Mouse (Mus musculus) limb, embryonic 14.5 days (tissue): Measurements from ENCODE around the gene Olfr1284. TPM values are rescaled to one million over a fixed set of nuclear protein-coding genes. Genes with fewer than 3 reads are reported as not detected.

Source experiments
- ATAC-seq: fragments of 200-750 bp; cut with Nextera tagmentation; 2 replicates; pipeline ENCODE4 v1.8.0; 2017; ENCODE audit warnings: low read depth, moderate number of reproducible peaks, moderate TSS enrichment; ENCODE audit not compliant: low FRiP score
- DNase-seq: peaks from one replicate; pipeline ENCODE4 v3.0.0-alpha.2; 2015; ENCODE audit warnings: low spot score
- H3K27ac ChIP-seq: fragments of 300-500 bp; sonication (generic); replicated peaks from 2 replicates; pipeline ENCODE4 v1.5.1; 2014; ENCODE audit warnings: low read depth, mild to moderate bottlenecking, low read length, moderate library complexity, mixed read lengths
- H3K27me3 ChIP-seq: fragments of 300-500 bp; sonication (generic); 2 replicates; pipeline ENCODE4 v1.6.1; 2014; ENCODE audit warnings: low read length, mixed read lengths; ENCODE audit not compliant: control insufficient read depth, insufficient read depth
- H3K36me3 ChIP-seq: fragments of 300-500 bp; sonication (generic); 2 replicates; pipeline ENCODE4 v1.6.1; 2014; ENCODE audit warnings: mild to moderate bottlenecking, low read length, moderate library complexity, mixed read lengths; ENCODE audit not compliant: control insufficient read depth, insufficient read depth
- H3K4me1 ChIP-seq: fragments of 300-500 bp; sonication (generic); 2 replicates; pipeline ENCODE4 v1.6.1; 2014; ENCODE audit warnings: antibody characterized with exemption, low read length, mixed read lengths; ENCODE audit not compliant: control insufficient read depth, insufficient read depth
- H3K4me2 ChIP-seq: fragments of 300-500 bp; sonication (generic); replicated peaks from 2 replicates; pipeline ENCODE4 v1.6.1; 2014; ENCODE audit warnings: low read depth, mild to moderate bottlenecking, low read length, moderate library complexity; ENCODE audit not compliant: severe bottlenecking
- H3K4me3 ChIP-seq: fragments of 300-500 bp; sonication (generic); replicated peaks from 2 replicates; pipeline ENCODE4 v1.5.1; 2014; ENCODE audit warnings: low read length
- H3K9ac ChIP-seq: fragments of 300-500 bp; sonication (generic); 2 replicates; pipeline ENCODE4 v1.6.1; 2014; ENCODE audit warnings: mild to moderate bottlenecking, low read depth, low read length, moderate library complexity; ENCODE audit not compliant: severe bottlenecking
- H3K9me3 ChIP-seq: fragments of 300-500 bp; sonication (generic); 2 replicates; pipeline ENCODE4 v1.6.1; 2016; ENCODE audit warnings: low read length; ENCODE audit not compliant: control insufficient read depth
- POLR2A ChIP-seq: fragments of 200-500 bp; IDR thresholded peaks from 2 replicates; pipeline ENCODE4 v1.8.0; 2012; ENCODE audit warnings: inconsistent platforms, mild to moderate bottlenecking, moderate library complexity, borderline replicate concordance; ENCODE audit not compliant: insufficient read depth, insufficient read length; ENCODE audit errors: extremely low read depth
- WGBS: fragments of 180-500 bp; shearing (Covaris S2); extraction: QIAGEN DNeasy Blood & Tissue Kit; methylation state at CpG from one replicate; pipeline ENCODE4 v1.1.7; 2014; 5-methylcytosine and 5-hydroxymethylcytosine counted together
- polyA plus RNA-seq, 2 experiments: library from polyadenylated mRNA; depleted of rRNA in 1 of 2; stranded (reverse) in 1 of 2; unstranded in 1 of 2; fragments of >200 nt; fragmentation: Nextera tagmentation in 1 of 2; extraction: Ambion mirVana in 1 of 2; gene quantifications; 2 replicates each; pipeline versions ENCODE4 v1.2.1 to v1.2.3; 2012 to 2014

The Olfr1284 gene
- polyA plus RNA-seq, 2 experiments = not detected

GRCm38 (mm10) chr2:111422931-111423330 lies 47.6 kb downstream of the Olfr1284 start, which contains the start of gene Olfr1286:
Gene Olfr1286, minus strand, starts transcription at chr2:111423115.
- DNase-seq (no peak), ATAC-seq (no peak)
- 66% methylated on average over 1 of the region's 1 CpGs for WGBS
- Histone ChIP-seq H3K27me3 (no peaks in the 10 kb centered on the region), H3K4me2 (no peak within 1 kb of the TSS), H3K9ac (no peak within 1 kb of the TSS), H3K9me3 (no peaks in the 10 kb centered on the region), H3K36me3 (no peaks in the 10 kb centered on the region), H3K4me3 (no peak within 1 kb of the TSS), H3K4me1 (no peaks in the 10 kb centered on the region), H3K27ac (no peak within 1 kb of the TSS)
- TF ChIP-seq POLR2A = no peak

Other genes starting within 250 kb of the Olfr1284 start
- gene Gm15130, start 222.6 kb upstream of the Olfr1284 start, polyA plus RNA-seq (2012; rRNA removed) = not detected in 2 replicates
- gene Gm15130, start 222.6 kb upstream of the Olfr1284 start, polyA plus RNA-seq (2014; fragmentation: Nextera tagmentation; extraction: Ambion mirVana) = not detected in 2 replicates
- gene 4930430A15Rik, start 145.9 kb upstream of the Olfr1284 start, polyA plus RNA-seq (2012; rRNA removed) = not detected in 2 replicates
- gene 4930430A15Rik, start 145.9 kb upstream of the Olfr1284 start, polyA plus RNA-seq (2014; fragmentation: Nextera tagmentation; extraction: Ambion mirVana) = not detected in 2 replicates
- gene Olfr1275, start 140.2 kb upstream of the Olfr1284 start, polyA plus RNA-seq (2012; rRNA removed) = not detected in 2 replicates
- gene Olfr1275, start 140.2 kb upstream of the Olfr1284 start, polyA plus RNA-seq (2014; fragmentation: Nextera tagmentation; extraction: Ambion mirVana) = not detected in 2 replicates
- gene Olfr1276, start 121.0 kb upstream of the Olfr1284 start, polyA plus RNA-seq (2012; rRNA removed) = not detected in 2 replicates
- not detected in 2 replicates for gene Olfr1276, start 121.0 kb upstream of the Olfr1284 start, polyA plus RNA-seq (2014; fragmentation: Nextera tagmentation; extraction: Ambion mirVana)
- gene Olfr1277, start 101.4 kb upstream of the Olfr1284 start, polyA plus RNA-seq (2012; rRNA removed) = not detected in 2 replicates
- gene Olfr1277, start 101.4 kb upstream of the Olfr1284 start, polyA plus RNA-seq (2014; fragmentation: Nextera tagmentation; extraction: Ambion mirVana) = not detected in 2 replicates
- gene Olfr1278, start 85.4 kb upstream of the Olfr1284 start, polyA plus RNA-seq (2012; rRNA removed) = not detected in 2 replicates
- not detected in 2 replicates for gene Olfr1278, start 85.4 kb upstream of the Olfr1284 start, polyA plus RNA-seq (2014; fragmentation: Nextera tagmentation; extraction: Ambion mirVana)
- gene Olfr1279, start 74.9 kb upstream of the Olfr1284 start, polyA plus RNA-seq (2012; rRNA removed) = not detected in 2 replicates
- not detected in 2 replicates for gene Olfr1279, start 74.9 kb upstream of the Olfr1284 start, polyA plus RNA-seq (2014; fragmentation: Nextera tagmentation; extraction: Ambion mirVana)
- not detected in 2 replicates for gene Olfr1280, start 61.5 kb upstream of the Olfr1284 start, polyA plus RNA-seq (2012; rRNA removed)
- gene Olfr1280, start 61.5 kb upstream of the Olfr1284 start, polyA plus RNA-seq (2014; fragmentation: Nextera tagmentation; extraction: Ambion mirVana) = not detected in 2 replicates
- gene Olfr1281, start 49.0 kb upstream of the Olfr1284 start, polyA plus RNA-seq (2012; rRNA removed) = not detected in 2 replicates
- gene Olfr1281, start 49.0 kb upstream of the Olfr1284 start, polyA plus RNA-seq (2014; fragmentation: Nextera tagmentation; extraction: Ambion mirVana) = not detected in 2 replicates
- not detected in 2 replicates for gene Olfr1282, start 39.4 kb upstream of the Olfr1284 start, polyA plus RNA-seq (2012; rRNA removed)
- gene Olfr1282, start 39.4 kb upstream of the Olfr1284 start, polyA plus RNA-seq (2014; fragmentation: Nextera tagmentation; extraction: Ambion mirVana) = not detected in 2 replicates
- gene Olfr1283, start 8.7 kb upstream of the Olfr1284 start, polyA plus RNA-seq (2012; rRNA removed) = not detected in 2 replicates
- not detected in 2 replicates for gene Olfr1283, start 8.7 kb upstream of the Olfr1284 start, polyA plus RNA-seq (2014; fragmentation: Nextera tagmentation; extraction: Ambion mirVana)
- not detected in 2 replicates for gene Olfr1286, start 47.6 kb downstream of the Olfr1284 start, polyA plus RNA-seq (2012; rRNA removed)
- gene Olfr1286, start 47.6 kb downstream of the Olfr1284 start, polyA plus RNA-seq (2014; fragmentation: Nextera tagmentation; extraction: Ambion mirVana) = not detected in 2 replicates
- not detected in 2 replicates for gene Olfr1287, start 73.6 kb downstream of the Olfr1284 start, polyA plus RNA-seq (2012; rRNA removed)
- gene Olfr1287, start 73.6 kb downstream of the Olfr1284 start, polyA plus RNA-seq (2014; fragmentation: Nextera tagmentation; extraction: Ambion mirVana) = not detected in 2 replicates
- not detected in 2 replicates for gene Olfr1288, start 98.6 kb downstream of the Olfr1284 start, polyA plus RNA-seq (2012; rRNA removed)
- not detected in 2 replicates for gene Olfr1288, start 98.6 kb downstream of the Olfr1284 start, polyA plus RNA-seq (2014; fragmentation: Nextera tagmentation; extraction: Ambion mirVana)
- not detected in 2 replicates for gene Olfr1289, start 105.3 kb downstream of the Olfr1284 start, polyA plus RNA-seq (2012; rRNA removed)
- not detected in 2 replicates for gene Olfr1289, start 105.3 kb downstream of the Olfr1284 start, polyA plus RNA-seq (2014; fragmentation: Nextera tagmentation; extraction: Ambion mirVana)
- gene Olfr1290, start 118.3 kb downstream of the Olfr1284 start, polyA plus RNA-seq (2012; rRNA removed) = not detected in 2 replicates
- gene Olfr1290, start 118.3 kb downstream of the Olfr1284 start, polyA plus RNA-seq (2014; fragmentation: Nextera tagmentation; extraction: Ambion mirVana) = not detected in 2 replicates
- gene Olfr1291-ps1, start 121.7 kb downstream of the Olfr1284 start, polyA plus RNA-seq (2012; rRNA removed) = not detected in 2 replicates
- gene Olfr1291-ps1, start 121.7 kb downstream of the Olfr1284 start, polyA plus RNA-seq (2014; fragmentation: Nextera tagmentation; extraction: Ambion mirVana) = not detected in 2 replicates
- gene Olfr1293-ps, start 149.7 kb downstream of the Olfr1284 start, polyA plus RNA-seq (2012; rRNA removed) = not detected in 2 replicates
- not detected in 2 replicates for gene Olfr1293-ps, start 149.7 kb downstream of the Olfr1284 start, polyA plus RNA-seq (2014; fragmentation: Nextera tagmentation; extraction: Ambion mirVana)
- not detected in 2 replicates for gene Olfr1294, start 164.8 kb downstream of the Olfr1284 start, polyA plus RNA-seq (2012; rRNA removed)
- gene Olfr1294, start 164.8 kb downstream of the Olfr1284 start, polyA plus RNA-seq (2014; fragmentation: Nextera tagmentation; extraction: Ambion mirVana) = not detected in 2 replicates
- not detected in 2 replicates for gene Olfr1295, start 194.2 kb downstream of the Olfr1284 start, polyA plus RNA-seq (2012; rRNA removed)
- gene Olfr1295, start 194.2 kb downstream of the Olfr1284 start, polyA plus RNA-seq (2014; fragmentation: Nextera tagmentation; extraction: Ambion mirVana) = not detected in 2 replicates